Mouse (Mus musculus): ENCODE measurements at regions not wholly inside any gene's neighbourhood (a gene's known extent, or its start where the extent isn't known, plus 50 kb on each side); places are given as distances from the start of the nearest gene placed in this dataset.

GRCm38 (mm10) chr7:66576261-66576660 is 113.1 kb downstream of the Asb7 start:
- no peak for TF ChIP-seq POLR2A (IDR thresholded peaks at IDR 0.05; ENCODE audit: extremely low read depth, insufficient read depth, low read length)
- TF ChIP-seq CTCF (IDR thresholded peaks at IDR 0.05; ENCODE audit: low read depth, low read length) = no peak
